Mouse (Mus musculus): ENCODE results near the gene Rala. TPM values are rescaled to one million over a fixed set of nuclear protein-coding genes. Genes with fewer than 3 reads are reported as not detected.

Gene Rala
- 9.8 TPM for polyA plus RNA-seq (2017; shearing (Covaris generic))

DNA sequence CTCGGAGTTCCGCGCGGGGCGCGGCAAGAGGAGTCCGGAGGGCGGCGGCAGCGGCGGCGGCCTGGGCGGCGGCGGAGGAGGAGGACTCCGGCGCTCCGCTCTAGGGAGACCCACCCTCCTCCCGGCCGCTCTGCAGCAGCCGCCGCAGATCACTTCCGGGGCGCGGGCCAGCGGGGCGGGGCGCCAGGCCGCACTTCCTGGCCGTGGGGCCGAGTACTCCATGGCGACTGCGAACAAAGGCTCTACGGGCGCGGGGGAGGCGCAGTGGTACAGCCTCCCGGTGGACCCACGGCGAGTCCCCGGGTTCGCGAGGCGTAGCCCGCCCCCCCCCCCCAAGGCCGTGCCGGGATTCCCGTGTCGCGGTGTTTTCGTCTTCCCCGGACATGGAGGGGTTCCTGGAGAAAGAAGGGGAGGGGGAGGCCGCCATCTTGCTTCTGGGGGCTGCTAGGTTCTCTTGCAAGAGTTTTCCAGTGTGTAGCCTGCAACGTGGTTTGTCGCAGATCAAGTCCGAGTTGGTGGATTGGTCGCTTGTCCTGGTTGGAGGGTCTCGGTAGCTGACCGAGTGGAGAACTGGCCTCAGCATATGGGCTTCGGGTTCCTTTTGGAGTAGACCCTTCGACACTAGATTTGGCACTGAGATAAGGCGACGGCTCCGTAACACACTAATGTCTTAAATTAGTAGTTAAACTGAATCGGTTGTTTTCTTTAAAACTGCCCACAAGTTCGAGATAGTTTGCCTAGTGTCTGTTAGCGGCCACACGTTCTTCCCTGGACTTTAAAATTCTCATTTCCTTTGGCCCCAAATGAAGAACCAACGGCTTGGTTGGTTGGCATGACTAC, at the start of gene Rala:
Gene Rala (minus strand): TSS at position 162 of the 840 bp plus-strand sequence.

DNA sequence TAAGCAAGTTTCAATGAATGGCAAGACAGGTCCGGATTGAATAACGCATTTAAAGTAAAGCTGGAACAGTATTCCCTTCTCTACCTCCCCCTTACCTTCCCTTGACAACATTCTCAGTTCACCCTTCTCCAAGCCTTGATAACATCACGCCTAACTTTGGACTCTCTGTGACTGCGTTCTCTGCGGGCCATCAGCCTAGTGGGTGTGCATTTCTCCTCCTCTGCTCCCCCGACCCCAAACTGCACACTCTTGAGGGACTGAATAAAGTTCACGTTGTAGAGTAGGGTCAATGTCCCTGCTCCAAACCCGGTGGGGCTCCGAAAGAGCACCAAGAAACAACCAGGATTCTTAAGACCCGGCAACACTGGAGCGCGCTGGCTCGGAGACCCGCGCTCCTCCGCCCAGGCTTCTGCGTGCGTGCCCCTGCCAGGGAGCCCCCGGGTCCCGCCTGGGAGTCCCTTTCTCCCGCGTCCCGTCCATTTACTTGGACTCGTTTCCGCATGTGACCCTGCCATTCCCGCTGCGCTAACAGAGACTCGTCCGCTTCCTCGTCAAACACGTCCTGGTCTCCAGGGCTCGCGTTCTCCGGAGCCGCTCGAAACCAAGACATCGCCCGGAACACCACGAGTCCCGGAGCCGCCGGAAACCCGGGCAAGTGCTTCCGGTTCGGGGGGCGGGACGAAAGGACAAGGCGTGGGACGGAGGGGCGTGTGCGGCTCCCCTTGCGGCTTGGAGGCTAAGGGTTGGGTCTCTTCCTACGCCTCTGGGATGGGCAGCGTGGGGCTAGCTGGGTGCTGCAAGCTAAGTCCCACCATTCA, 48.9 kb upstream of the Rala start, which contains the start of gene Yae1d1:
Gene Yae1d1 (minus strand): TSS at position 653 of the 818 bp plus-strand sequence.

Other genes with a start within 250 kb of the Rala start
- gene Mplkip, start 249.0 kb downstream of the Rala start, polyA plus RNA-seq (2017; shearing (Covaris generic)) = 46.3 TPM
- 0.99 TPM for gene Sugct, start 248.7 kb downstream of the Rala start, polyA plus RNA-seq (2017; shearing (Covaris generic))
- gene Cdk13, start 139.1 kb downstream of the Rala start, polyA plus RNA-seq (2017; shearing (Covaris generic)) = 10.4 TPM
- 24.4 TPM for gene Yae1d1, start 49.1 kb upstream of the Rala start, polyA plus RNA-seq (2017; shearing (Covaris generic))

Measured in inflammation-experienced regulatory T-cells, adult 16 weeks (primary cell).